Mouse (Mus musculus): Measurements from ENCODE around the gene Tox2.

Tox2 gene

GRCm38 (mm10) chr2:163205737-163206490, 3.0 kb downstream of the Tox2 start:
- DNase-seq: no peak

- DNase-seq: peak in 1 of 2 experiments; percentile 42
These were observed 4.4 kb downstream of the Tox2 start for GRCm38 (mm10) chr2:163207315-163207714.

GRCm38 (mm10) chr2:163209139-163209538, 6.2 kb downstream of the Tox2 start:
- DNase-seq: no peak

GRCm38 (mm10) chr2:163213085-163213484, 10.2 kb downstream of the Tox2 start:
- DNase-seq: no peak

GRCm38 (mm10) chr2:163218095-163218494, 15.2 kb downstream of the Tox2 start:
- DNase-seq: no peak

- no peak for DNase-seq
These were observed 15.6 kb downstream of the Tox2 start for GRCm38 (mm10) chr2:163218571-163218970.

- DNase-seq: no peak
These were observed 16.5 kb downstream of the Tox2 start for GRCm38 (mm10) chr2:163219447-163219846.

- DNase-seq: no peak
These were observed 17.8 kb downstream of the Tox2 start for GRCm38 (mm10) chr2:163220706-163221105.

GRCm38 (mm10) chr2:163225302-163225701, 22.4 kb downstream of the Tox2 start:
- DNase-seq: no peak

GRCm38 (mm10) chr2:163229050-163229449, 26.1 kb downstream of the Tox2 start:
- peak; percentile 82 to 84 for DNase-seq

GRCm38 (mm10) chr2:163231781-163232534, 29.0 kb downstream of the Tox2 start:
- no peak for DNase-seq

GRCm38 (mm10) chr2:163233666-163234065, 30.7 kb downstream of the Tox2 start:
- no peak for DNase-seq

GRCm38 (mm10) chr2:163236057-163236456, 33.1 kb downstream of the Tox2 start:
- DNase-seq: no peak

- no peak for DNase-seq
These were observed 35.1 kb downstream of the Tox2 start for GRCm38 (mm10) chr2:163237999-163238529.

- no peak for DNase-seq
These were observed 37.0 kb downstream of the Tox2 start for GRCm38 (mm10) chr2:163239945-163240344.

GRCm38 (mm10) chr2:163241867-163242266, 38.9 kb downstream of the Tox2 start:
- no peak for DNase-seq

- DNase-seq: no peak
These were observed 41.3 kb downstream of the Tox2 start for GRCm38 (mm10) chr2:163243917-163244852.

- DNase-seq: no peak
These were observed 46.0 kb downstream of the Tox2 start for GRCm38 (mm10) chr2:163248912-163249311.

- no peak for DNase-seq
These were observed 49.7 kb downstream of the Tox2 start for GRCm38 (mm10) chr2:163252645-163253044.

- peak; percentile 62 to 70 for DNase-seq
These were observed 50.5 kb downstream of the Tox2 start for GRCm38 (mm10) chr2:163253248-163254099.

- no peak for DNase-seq
These were observed 51.3 kb downstream of the Tox2 start for GRCm38 (mm10) chr2:163254228-163254627.

- no peak for DNase-seq
These were observed 53.8 kb downstream of the Tox2 start for GRCm38 (mm10) chr2:163256765-163257164.

All from thymus, postnatal 36 days (tissue).